Mouse (Mus musculus) embryonic facial prominence, embryonic 15.5 days (tissue): ENCODE measurements around the gene Olfr469. TPM values are rescaled to one million over a fixed set of nuclear protein-coding genes. Genes with fewer than 3 reads are reported as not detected.
"Not testable (repeated sequence)": the region's sequence is repeated elsewhere in the genome, so short reads cannot be mapped to it uniquely, and the experiment has no call there.

ENCODE experiments used
- ATAC-seq: fragments of 200-750 bp; cut with Nextera tagmentation; 2 replicates; pipeline ENCODE4 v1.8.0; 2017; ENCODE audit warnings: low read depth, moderate TSS enrichment; ENCODE audit not compliant: insufficient number of reproducible peaks, low FRiP score, low TSS enrichment
- H3K27ac ChIP-seq: fragments of 300-500 bp; sonication (generic); replicated peaks from 2 replicates; pipeline ENCODE4 v1.5.1; 2015; ENCODE audit warnings: mild to moderate bottlenecking, inconsistent platforms
- H3K27me3 ChIP-seq: fragments of 300-500 bp; sonication (generic); 2 replicates; pipeline ENCODE4 v1.6.1; 2015; ENCODE audit warnings: inconsistent platforms
- H3K36me3 ChIP-seq: fragments of 300-500 bp; sonication (generic); 2 replicates; pipeline ENCODE4 v1.6.1; 2015; ENCODE audit warnings: mild to moderate bottlenecking, inconsistent platforms
- H3K4me1 ChIP-seq: fragments of 300-500 bp; sonication (generic); 2 replicates; pipeline ENCODE4 v1.6.1; 2015; ENCODE audit warnings: inconsistent platforms
- H3K4me2 ChIP-seq: fragments of 300-500 bp; sonication (generic); replicated peaks from 2 replicates; pipeline ENCODE4 v1.6.1; 2015; ENCODE audit warnings: mild to moderate bottlenecking, inconsistent platforms
- H3K4me3 ChIP-seq: fragments of 300-500 bp; sonication (generic); replicated peaks from 2 replicates; pipeline ENCODE4 v1.5.1; 2015; ENCODE audit warnings: mild to moderate bottlenecking, inconsistent platforms
- H3K9ac ChIP-seq: fragments of 300-500 bp; sonication (generic); 2 replicates; pipeline ENCODE4 v1.6.1; 2015; ENCODE audit warnings: inconsistent platforms
- H3K9me3 ChIP-seq: fragments of 300-500 bp; sonication (generic); replicated peaks from 2 replicates; pipeline ENCODE4 v1.6.1; 2016; ENCODE audit warnings: inconsistent platforms
- WGBS: fragments of 180-500 bp; shearing (Covaris S2); methylation state at CpG from one replicate; pipeline ENCODE4 v1.1.7; 2015; 5-methylcytosine and 5-hydroxymethylcytosine counted together
- polyA plus RNA-seq: library from polyadenylated mRNA; unstranded; fragments of >200 nt; fragmentation: Nextera tagmentation; extraction: Ambion mirVana; gene quantifications from 2 replicates; pipeline ENCODE4 v1.2.1, GENCODE M21; 2015

The Olfr469 gene
- polyA plus RNA-seq = not detected in 2 replicates

- not testable (repeated sequence) for H3K9me3 ChIP-seq, H3K4me1 ChIP-seq, ATAC-seq
These were observed at the start of gene Olfr469 for GRCm38 (mm10) chr7:107825441-107825840. TSS of gene Olfr469 (minus strand) at chr7:107825541.

GRCm38 (mm10) chr7:107847390-107847789, 22.0 kb upstream of the Olfr469 start, which contains the start of gene Olfr470:
TSS of gene Olfr470 (minus strand) at chr7:107847490.
- ATAC-seq, H3K4me1 ChIP-seq, H3K4me2 ChIP-seq, H3K4me3 ChIP-seq, H3K9me3 ChIP-seq, H3K27ac ChIP-seq, H3K27me3 ChIP-seq, H3K9ac ChIP-seq, H3K36me3 ChIP-seq: not testable (repeated sequence)
- WGBS = 78% methylated on average over 1 of the region's 1 CpGs

More at GRCm38 (mm10) chr7:107825441-107825840, at the start of gene Olfr469:
- not testable (repeated sequence) for H3K27me3 ChIP-seq, H3K36me3 ChIP-seq, H3K27ac ChIP-seq, H3K4me2 ChIP-seq, H3K4me3 ChIP-seq, H3K9ac ChIP-seq

- Histone ChIP-seq H3K9ac (no peak overlapping the region), H3K36me3 (no peaks in the 10 kb centered on the region), H3K4me1 (no peaks in the 10 kb centered on the region), H3K4me3 (no peak overlapping the region), H3K27ac (no peak overlapping the region), H3K4me2 (no peak overlapping the region), H3K27me3 (no peaks in the 10 kb centered on the region), H3K9me3 (no peaks in the 10 kb centered on the region)
- ATAC-seq = no peak
- WGBS = 73% methylated on average over 1 of the region's 1 CpGs
These were observed 16.4 kb upstream of the Olfr469 start for GRCm38 (mm10) chr7:107841719-107842118.

- H3K4me2 ChIP-seq, H3K4me3 ChIP-seq, H3K36me3 ChIP-seq, H3K27ac ChIP-seq, H3K4me1 ChIP-seq, H3K9ac ChIP-seq, ATAC-seq, H3K9me3 ChIP-seq, H3K27me3 ChIP-seq: not testable (repeated sequence)
- 49% methylated on average over 2 of the region's 2 CpGs for WGBS
These were observed 1.5 kb downstream of the Olfr469 start for GRCm38 (mm10) chr7:107823867-107824266.

GRCm38 (mm10) chr7:107819442-107819841, 5.9 kb downstream of the Olfr469 start:
- no peak for ATAC-seq
- Histone ChIP-seq H3K36me3 (no peaks in the 10 kb centered on the region), H3K9me3 (no peaks in the 10 kb centered on the region), H3K27ac (no peak overlapping the region), H3K4me1 (no peaks in the 10 kb centered on the region), H3K4me2 (no peak overlapping the region), H3K4me3 (no peak overlapping the region), H3K27me3 (no peaks in the 10 kb centered on the region), H3K9ac (no peak overlapping the region)

GRCm38 (mm10) chr7:107811963-107812362, 13.4 kb downstream of the Olfr469 start, which contains the start of gene Olfr467:
TSS of gene Olfr467 (plus strand) at chr7:107812263.
- Histone ChIP-seq H3K9ac (no peak within 1 kb of the TSS), H3K4me2 (no peak within 1 kb of the TSS), H3K4me3 (no peak within 1 kb of the TSS), H3K27me3 (no peaks in the 10 kb centered on the region), H3K36me3 (no peaks in the 10 kb centered on the region), H3K4me1 (no peaks in the 10 kb centered on the region), H3K27ac (no peak within 1 kb of the TSS), H3K9me3 (no peaks in the 10 kb centered on the region)
- ATAC-seq = no peak

- Histone ChIP-seq H3K9ac (no peak overlapping the region), H3K4me2 (no peak overlapping the region), H3K4me1 (no peaks in the 10 kb centered on the region), H3K36me3 (no peaks in the 10 kb centered on the region), H3K9me3 (no peaks in the 10 kb centered on the region), H3K27ac (no peak overlapping the region), H3K4me3 (no peak overlapping the region), H3K27me3 (no peaks in the 10 kb centered on the region)
- ATAC-seq = no peak
- 49% methylated on average over 3 of the region's 3 CpGs for WGBS
These were observed 23.2 kb downstream of the Olfr469 start for GRCm38 (mm10) chr7:107802138-107802537.

- H3K27ac ChIP-seq = no peak within 1 kb of the TSS
- no peaks in the 10 kb centered on the region for H3K4me1 ChIP-seq
- no peak within 1 kb of the TSS for H3K4me3 ChIP-seq
- 61% methylated on average over 2 of the region's 2 CpGs for WGBS
- no peaks in the 10 kb centered on the region for H3K27me3 ChIP-seq
- ATAC-seq = no peak
- no peaks in the 10 kb centered on the region for H3K36me3 ChIP-seq
- H3K4me2 ChIP-seq = no peak within 1 kb of the TSS
- no peaks in the 10 kb centered on the region for H3K9me3 ChIP-seq
- no peak within 1 kb of the TSS for H3K9ac ChIP-seq
These were observed 24.2 kb downstream of the Olfr469 start, which contains the start of gene Ovch2 for GRCm38 (mm10) chr7:107801108-107801507. TSS of gene Ovch2 (minus strand) at chr7:107801208.

GRCm38 (mm10) chr7:107796500-107796899, 28.8 kb downstream of the Olfr469 start:
- no peak for ATAC-seq
- no peaks in the 10 kb centered on the region for H3K36me3 ChIP-seq
- no peak overlapping the region for H3K4me3 ChIP-seq
- no peaks in the 10 kb centered on the region for H3K4me1 ChIP-seq
- no peaks in the 10 kb centered on the region for H3K27me3 ChIP-seq
- no peak overlapping the region for H3K4me2 ChIP-seq
- no peaks in the 10 kb centered on the region for H3K9me3 ChIP-seq
- no peak overlapping the region for H3K9ac ChIP-seq
- 82% methylated on average over 2 of the region's 2 CpGs for WGBS
- no peak overlapping the region for H3K27ac ChIP-seq

- no peaks in the 10 kb centered on the region for H3K9me3 ChIP-seq
- no peak overlapping the region for H3K4me2 ChIP-seq
- ATAC-seq = no peak
- H3K27ac ChIP-seq = no peak overlapping the region
- no peaks in the 10 kb centered on the region for H3K27me3 ChIP-seq
- H3K36me3 ChIP-seq = no peaks in the 10 kb centered on the region
- no peak overlapping the region for H3K9ac ChIP-seq
- WGBS = 63% methylated on average over 3 of the region's 3 CpGs
- H3K4me3 ChIP-seq = no peak overlapping the region
- H3K4me1 ChIP-seq = no peaks in the 10 kb centered on the region
These were observed 37.2 kb downstream of the Olfr469 start for GRCm38 (mm10) chr7:107787977-107788620.

- H3K4me3 ChIP-seq = no peak overlapping the region
- no peaks in the 10 kb centered on the region for H3K9me3 ChIP-seq
- no peak for ATAC-seq
- no peak overlapping the region for H3K9ac ChIP-seq
- WGBS = 43% methylated on average over 4 of the region's 4 CpGs
- no peak overlapping the region for H3K27ac ChIP-seq
- no peak overlapping the region for H3K4me2 ChIP-seq
- H3K4me1 ChIP-seq = no peaks in the 10 kb centered on the region
- no peaks in the 10 kb centered on the region for H3K36me3 ChIP-seq
- H3K27me3 ChIP-seq = no peaks in the 10 kb centered on the region
These were observed 45.7 kb downstream of the Olfr469 start for GRCm38 (mm10) chr7:107779611-107780010.

GRCm38 (mm10) chr7:107778216-107778615, 47.1 kb downstream of the Olfr469 start:
- Histone ChIP-seq H3K4me2 (no peak overlapping the region), H3K9me3 (no peaks in the 10 kb centered on the region), H3K9ac (no peak overlapping the region), H3K4me1 (no peaks in the 10 kb centered on the region), H3K27ac (no peak overlapping the region), H3K4me3 (no peak overlapping the region), H3K36me3 (no peaks in the 10 kb centered on the region), H3K27me3 (no peaks in the 10 kb centered on the region)
- no peak for ATAC-seq
- 77% methylated on average over 1 of the region's 1 CpGs for WGBS
